Mouse (Mus musculus): ENCODE data around the gene Klrb1b. TPM values are rescaled to one million over a fixed set of nuclear protein-coding genes. Genes with fewer than 3 reads are reported as not detected.
"Not testable (repeated sequence)": the region's sequence is repeated elsewhere in the genome, so short reads cannot be mapped to it uniquely, and the experiment has no call there.

The Klrb1b gene
- polyA plus RNA-seq, 1 experiment from 2014 or later: not detected

- Histone ChIP-seq H3K9me3 (replicated peaks) (no peaks in the 10 kb centered on the region), H3K27me3 (replicated peaks) (no peaks in the 10 kb centered on the region), H3K27ac (replicated peaks) (peak overlapping the region; percentile 51), H3K4me2 (peak overlapping the region; percentile 61), H3K9ac (replicated peaks) (peak overlapping the region; percentile 33), H3K4me3 (replicated peaks) (peak overlapping the region; percentile 60), H3K4me1 (peaks cover 12% of the 10 kb centered on the region), H3K36me3 (no peaks in the 10 kb centered on the region)
- no peak for ATAC-seq (ENCODE audit: low FRiP score)
- 10% methylated on average over 15 of the region's 15 CpGs for WGBS
These were observed 28.0 kb downstream of the Klrb1b start for GRCm38 (mm10) chr6:128797936-128798771.

GRCm38 (mm10) chr6:128797185-128797905 lies 28.8 kb downstream of the Klrb1b start:
- Histone ChIP-seq H3K4me2 (peak overlapping the region; percentile 61), H3K27me3 (replicated peaks) (no peaks in the 10 kb centered on the region), H3K4me3 (replicated peaks) (peak overlapping the region; percentile 60), H3K9me3 (replicated peaks) (no peaks in the 10 kb centered on the region), H3K27ac (replicated peaks) (0 out of 2 replicates have a peak overlapping the region, but pooled peaks have one; percentile 51), H3K36me3 (no peaks in the 10 kb centered on the region), H3K9ac (replicated peaks) (0 out of 2 replicates have a peak overlapping the region, but pooled peaks have one; percentile 33), H3K4me1 (peaks cover 12% of the 10 kb centered on the region)
- WGBS: 78% methylated on average over 12 of the region's 12 CpGs
- ATAC-seq (ENCODE audit: low FRiP score): no peak

GRCm38 (mm10) chr6:128796321-128796955 lies 29.7 kb downstream of the Klrb1b start:
- WGBS: 81% methylated on average over 8 of the region's 8 CpGs
- ATAC-seq (ENCODE audit: low FRiP score): no peak
- H3K27me3 ChIP-seq (replicated peaks): no peaks in the 10 kb centered on the region
- H3K36me3 ChIP-seq: no peaks in the 10 kb centered on the region
- peaks cover 12% of the 10 kb centered on the region for H3K4me1 ChIP-seq
- no peak overlapping the region for H3K27ac ChIP-seq (replicated peaks)
- no peak overlapping the region for H3K9ac ChIP-seq (replicated peaks)
- H3K4me2 ChIP-seq: no peak overlapping the region
- H3K9me3 ChIP-seq (replicated peaks): no peaks in the 10 kb centered on the region
- no peak overlapping the region for H3K4me3 ChIP-seq (replicated peaks)

- WGBS: 55% methylated on average over 6 of the region's 6 CpGs
- Histone ChIP-seq H3K27me3 (replicated peaks) (no peaks in the 10 kb centered on the region), H3K4me2 (no peak overlapping the region), H3K4me1 (peaks cover 12% of the 10 kb centered on the region), H3K36me3 (no peaks in the 10 kb centered on the region), H3K9me3 (replicated peaks) (no peaks in the 10 kb centered on the region), H3K4me3 (replicated peaks) (no peak overlapping the region), H3K9ac (replicated peaks) (no peak overlapping the region), H3K27ac (replicated peaks) (no peak overlapping the region)
- ATAC-seq (ENCODE audit: low FRiP score): no peak
These were observed 32.4 kb downstream of the Klrb1b start for GRCm38 (mm10) chr6:128793734-128794133.

GRCm38 (mm10) chr6:128790491-128790994 lies 35.6 kb downstream of the Klrb1b start:
- WGBS: 85% methylated on average over 4 of the region's 4 CpGs
- not testable (repeated sequence) for H3K9me3 ChIP-seq (replicated peaks); H3K4me2 ChIP-seq

GRCm38 (mm10) chr6:128789115-128789514 lies 37.0 kb downstream of the Klrb1b start, which contains the start of gene Klrb1c:
Gene Klrb1c (minus strand): TSS chr6:128789215.
- H3K4me3 ChIP-seq (replicated peaks): no peak within 1 kb of the TSS

More at GRCm38 (mm10) chr6:128790491-128790994, 35.6 kb downstream of the Klrb1b start:
- H3K27ac ChIP-seq (replicated peaks); H3K27me3 ChIP-seq (replicated peaks); H3K36me3 ChIP-seq; ATAC-seq (ENCODE audit: low FRiP score); H3K9ac ChIP-seq (replicated peaks); H3K4me3 ChIP-seq (replicated peaks); H3K4me1 ChIP-seq: not testable (repeated sequence)

DNA sequence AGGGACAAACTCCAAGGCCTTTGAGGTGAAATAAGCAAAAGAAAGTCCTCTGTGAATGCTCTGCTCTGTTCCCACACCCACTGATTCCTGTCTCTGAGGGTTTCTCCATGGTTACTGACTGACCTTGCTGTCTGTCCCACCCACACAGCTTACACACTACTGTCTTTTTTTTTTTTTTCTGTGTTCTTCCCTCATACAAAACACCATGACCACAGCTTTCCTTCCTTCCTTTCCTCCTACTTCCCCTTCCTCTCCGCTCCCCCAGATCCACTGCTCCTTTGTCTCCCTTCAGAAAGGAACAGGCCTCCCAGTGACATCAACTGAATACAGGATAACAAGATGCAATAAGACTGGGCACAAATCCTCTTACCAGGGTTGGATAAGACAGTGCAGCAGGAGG lies 37.6 kb downstream of the Klrb1b start:
- WGBS: 71% methylated on average over 1 of the region's 1 CpGs
- Histone ChIP-seq H3K9ac (replicated peaks) (no peak overlapping the region), H3K9me3 (replicated peaks) (no peaks in the 10 kb centered on the region), H3K36me3 (no peaks in the 10 kb centered on the region), H3K4me1 (no peaks in the 10 kb centered on the region), H3K4me3 (replicated peaks) (no peak overlapping the region), H3K27me3 (replicated peaks) (no peaks in the 10 kb centered on the region), H3K4me2 (no peak overlapping the region), H3K27ac (replicated peaks) (no peak overlapping the region)
- no peak for ATAC-seq (ENCODE audit: low FRiP score)

More at GRCm38 (mm10) chr6:128789115-128789514, 37.0 kb downstream of the Klrb1b start, which contains the start of gene Klrb1c:
- Histone ChIP-seq H3K4me2 (no peak within 1 kb of the TSS), H3K36me3 (no peaks in the 10 kb centered on the region), H3K4me1 (no peaks in the 10 kb centered on the region), H3K9ac (replicated peaks) (no peak within 1 kb of the TSS), H3K9me3 (replicated peaks) (no peaks in the 10 kb centered on the region), H3K27me3 (replicated peaks) (no peaks in the 10 kb centered on the region), H3K27ac (replicated peaks) (no peak within 1 kb of the TSS)
- ATAC-seq (ENCODE audit: low FRiP score): no peak
- WGBS: 92% methylated on average over 2 of the region's 2 CpGs

DNA sequence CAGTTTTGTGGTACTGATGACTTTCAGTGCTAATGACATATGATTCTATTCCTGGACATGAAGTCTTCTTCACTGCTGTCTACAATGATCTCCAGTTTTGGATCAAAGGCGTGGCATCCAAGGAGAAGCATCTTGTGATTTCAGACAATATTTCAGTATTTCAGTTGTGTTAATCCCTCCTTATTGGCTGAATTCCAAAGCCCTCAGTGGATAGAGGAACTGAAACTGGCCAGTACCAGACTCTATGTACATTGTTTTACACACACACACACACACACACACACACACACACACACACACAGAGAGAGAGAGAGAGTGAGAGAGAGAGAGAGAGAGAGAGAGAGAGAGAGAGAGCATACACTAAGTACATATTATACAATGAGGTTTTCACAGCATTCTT lies 39.7 kb downstream of the Klrb1b start:
- H3K4me3 ChIP-seq (replicated peaks); H3K4me1 ChIP-seq; H3K9me3 ChIP-seq (replicated peaks); H3K9ac ChIP-seq (replicated peaks); H3K27me3 ChIP-seq (replicated peaks); H3K4me2 ChIP-seq; H3K36me3 ChIP-seq; ATAC-seq (ENCODE audit: low FRiP score); H3K27ac ChIP-seq (replicated peaks): not testable (repeated sequence)
- WGBS: 97% methylated on average over 1 of the region's 1 CpGs

GRCm38 (mm10) chr6:128769481-128770253 lies 56.5 kb downstream of the Klrb1b start:
- Histone ChIP-seq H3K4me2 (no peak overlapping the region), H3K27me3 (replicated peaks) (no peaks in the 10 kb centered on the region), H3K9me3 (replicated peaks) (no peaks in the 10 kb centered on the region), H3K4me1 (no peaks in the 10 kb centered on the region), H3K9ac (replicated peaks) (no peak overlapping the region), H3K27ac (replicated peaks) (no peak overlapping the region), H3K36me3 (no peaks in the 10 kb centered on the region), H3K4me3 (replicated peaks) (no peak overlapping the region)
- 77% methylated on average over 10 of the region's 10 CpGs for WGBS
- no peak for ATAC-seq (ENCODE audit: low FRiP score)

DNA sequence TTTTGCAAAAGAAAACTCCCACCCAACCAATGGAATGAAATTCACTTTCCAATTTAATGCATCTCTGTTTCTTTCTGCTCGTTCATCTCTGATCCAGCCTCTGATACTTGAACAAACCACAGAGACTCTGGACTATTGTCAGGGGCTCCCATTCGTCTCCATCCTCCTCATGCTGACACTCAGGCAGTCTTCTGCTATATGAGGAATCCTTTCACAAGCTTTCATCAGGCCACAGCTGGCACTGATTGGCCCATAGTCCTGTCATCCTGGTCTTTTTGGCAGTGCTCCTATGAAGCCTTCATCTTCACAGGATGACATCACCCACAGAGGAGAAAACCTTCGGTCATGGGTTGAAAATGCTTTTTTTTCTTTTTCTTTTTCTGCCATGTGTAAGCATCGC lies 58.1 kb downstream of the Klrb1b start:
- no peak for ATAC-seq (ENCODE audit: low FRiP score)
- Histone ChIP-seq H3K4me3 (replicated peaks) (no peak overlapping the region), H3K36me3 (no peaks in the 10 kb centered on the region), H3K4me2 (no peak overlapping the region), H3K9ac (replicated peaks) (no peak overlapping the region; the same call in 1 of the 2 replicates), H3K27ac (replicated peaks) (no peak overlapping the region), H3K9me3 (replicated peaks) (no peaks in the 10 kb centered on the region), H3K4me1 (peaks cover 6% of the 10 kb centered on the region; the same call in 1 of the 2 replicates), H3K27me3 (replicated peaks) (no peaks in the 10 kb centered on the region)
- WGBS: 77% methylated on average over 4 of the region's 4 CpGs

Measured in neural tube, embryonic 15.5 days (tissue).